Mouse (Mus musculus): ENCODE measurements around the gene Bco1.

The Bco1 gene

GRCm38 (mm10) chr8:117089802-117090201, 5.9 kb upstream of the Bco1 start:
- no peak for DNase-seq (ENCODE audit: low read depth, low spot score)

GRCm38 (mm10) chr8:117094053-117094452, 1.6 kb upstream of the Bco1 start:
- no peak for DNase-seq (ENCODE audit: low read depth, low spot score)

- no peak for DNase-seq (ENCODE audit: low read depth, low spot score)
Observed at GRCm38 (mm10) chr8:117097051-117097563, 1.5 kb downstream of the Bco1 start.

GRCm38 (mm10) chr8:117097564-117098191, 2.0 kb downstream of the Bco1 start:
- DNase-seq (ENCODE audit: low read depth, low spot score) = no peak

- DNase-seq (ENCODE audit: low read depth, low spot score) = peak; percentile 87
Observed at GRCm38 (mm10) chr8:117107533-117107932, 11.9 kb downstream of the Bco1 start.

- DNase-seq (ENCODE audit: low read depth, low spot score) = peak; percentile 31
Observed at GRCm38 (mm10) chr8:117109018-117109711, 13.5 kb downstream of the Bco1 start.

GRCm38 (mm10) chr8:117109801-117110390, 14.2 kb downstream of the Bco1 start:
- DNase-seq (ENCODE audit: low read depth, low spot score) = peak; percentile 74

- DNase-seq (ENCODE audit: low read depth, low spot score) = no peak
Observed at GRCm38 (mm10) chr8:117111641-117112040, 16.0 kb downstream of the Bco1 start.

- peak; percentile 11 for DNase-seq (ENCODE audit: low read depth, low spot score)
Observed at GRCm38 (mm10) chr8:117112261-117112660, 16.6 kb downstream of the Bco1 start.

- no peak for DNase-seq (ENCODE audit: low read depth, low spot score)
Observed at GRCm38 (mm10) chr8:117115094-117115493, 19.4 kb downstream of the Bco1 start.

- peak; percentile 13 for DNase-seq (ENCODE audit: low read depth, low spot score)
Observed at GRCm38 (mm10) chr8:117115676-117116446, 20.2 kb downstream of the Bco1 start.

GRCm38 (mm10) chr8:117116534-117116933, 20.9 kb downstream of the Bco1 start:
- DNase-seq (ENCODE audit: low read depth, low spot score) = no peak

GRCm38 (mm10) chr8:117118409-117118808, 22.8 kb downstream of the Bco1 start:
- no peak for DNase-seq (ENCODE audit: low read depth, low spot score)

GRCm38 (mm10) chr8:117121277-117121676, 25.6 kb downstream of the Bco1 start:
- DNase-seq (ENCODE audit: low read depth, low spot score) = peak; percentile 87

GRCm38 (mm10) chr8:117123850-117124633, 28.4 kb downstream of the Bco1 start:
- DNase-seq (ENCODE audit: low read depth, low spot score) = no peak

GRCm38 (mm10) chr8:117125854-117126253, 30.2 kb downstream of the Bco1 start:
- no peak for DNase-seq (ENCODE audit: low read depth, low spot score)

- DNase-seq (ENCODE audit: low read depth, low spot score) = no peak
Observed at GRCm38 (mm10) chr8:117126411-117126810, 30.8 kb downstream of the Bco1 start.

- DNase-seq (ENCODE audit: low read depth, low spot score) = peak; percentile 32
Observed at GRCm38 (mm10) chr8:117127063-117127462, 31.4 kb downstream of the Bco1 start.

- DNase-seq (ENCODE audit: low read depth, low spot score) = peak; percentile 13
Observed at GRCm38 (mm10) chr8:117133702-117134101, 38.0 kb downstream of the Bco1 start.

GRCm38 (mm10) chr8:117136351-117136750, 40.7 kb downstream of the Bco1 start:
- DNase-seq (ENCODE audit: low read depth, low spot score) = no peak

- DNase-seq (ENCODE audit: low read depth, low spot score) = no peak
Observed at GRCm38 (mm10) chr8:117136763-117137162, 41.1 kb downstream of the Bco1 start.

All from A20 (cell line).